Mouse (Mus musculus) midbrain, embryonic 14.5 days (tissue): ENCODE results near the gene Lmod3. TPM values are rescaled to one million over a fixed set of nuclear protein-coding genes. Genes with fewer than 3 reads are reported as not detected.
"Not testable (repeated sequence)": the region's sequence is repeated elsewhere in the genome, so short reads cannot be mapped to it uniquely, and the experiment has no call there.

Experiments used
- ATAC-seq: fragments of 200-750 bp; cut with Nextera tagmentation; 2 replicates; pipeline ENCODE4 v1.8.0; 2017; ENCODE audit warnings: moderate number of reproducible peaks, moderate library complexity; ENCODE audit not compliant: low FRiP score, low TSS enrichment
- DNase-seq: peaks from one replicate; pipeline ENCODE4 v3.0.0-alpha.2; 2015
- H3K27ac ChIP-seq: fragments of 300-500 bp; sonication (generic); replicated peaks from 2 replicates; pipeline ENCODE4 v1.5.1; 2014; ENCODE audit warnings: mild to moderate bottlenecking, low read depth, low read length, moderate library complexity
- H3K27me3 ChIP-seq: fragments of 300-500 bp; sonication (generic); 2 replicates; pipeline ENCODE4 v1.6.1; 2014; ENCODE audit warnings: low read length, control low read depth, mixed read lengths; ENCODE audit not compliant: control insufficient read depth, insufficient read depth
- H3K36me3 ChIP-seq: fragments of 300-500 bp; sonication (generic); 2 replicates; pipeline ENCODE4 v1.6.1; 2014; ENCODE audit warnings: low read length, control low read depth; ENCODE audit not compliant: control insufficient read depth, insufficient read depth
- H3K4me1 ChIP-seq: fragments of 300-500 bp; sonication (generic); 2 replicates; pipeline ENCODE4 v1.6.1; 2014; ENCODE audit warnings: mild to moderate bottlenecking, antibody characterized with exemption, low read length, control low read depth; ENCODE audit not compliant: control insufficient read depth, insufficient read depth
- H3K4me2 ChIP-seq: fragments of 300-500 bp; sonication (generic); 2 replicates; pipeline ENCODE4 v1.6.1; 2014; ENCODE audit warnings: mild to moderate bottlenecking, low read length, moderate library complexity
- H3K4me3 ChIP-seq: fragments of 300-500 bp; sonication (generic); replicated peaks from 2 replicates; pipeline ENCODE4 v1.5.1; 2014; ENCODE audit warnings: low read depth, low read length
- H3K9ac ChIP-seq: fragments of 300-500 bp; sonication (generic); replicated peaks from 2 replicates; pipeline ENCODE4 v1.6.1; 2014; ENCODE audit warnings: mild to moderate bottlenecking, low read length, moderate library complexity
- H3K9me3 ChIP-seq: fragments of 300-500 bp; sonication (generic); 2 replicates; pipeline ENCODE4 v1.6.1; 2016; ENCODE audit warnings: low read length, control low read depth, mixed read lengths; ENCODE audit not compliant: control insufficient read depth
- WGBS: fragments of 180-500 bp; shearing (Covaris S2); extraction: QIAGEN DNeasy Blood & Tissue Kit; methylation state at CpG from one replicate; pipeline ENCODE4 v1.1.7; 2014; 5-methylcytosine and 5-hydroxymethylcytosine counted together
- polyA plus RNA-seq: library from polyadenylated mRNA; unstranded; fragments of >200 nt; fragmentation: Nextera tagmentation; extraction: Ambion mirVana; gene quantifications from 2 replicates; pipeline ENCODE4 v1.2.1, GENCODE M21; 2014

Gene Lmod3
- polyA plus RNA-seq, 1 experiment from 2014 or later = not detected

DNA sequence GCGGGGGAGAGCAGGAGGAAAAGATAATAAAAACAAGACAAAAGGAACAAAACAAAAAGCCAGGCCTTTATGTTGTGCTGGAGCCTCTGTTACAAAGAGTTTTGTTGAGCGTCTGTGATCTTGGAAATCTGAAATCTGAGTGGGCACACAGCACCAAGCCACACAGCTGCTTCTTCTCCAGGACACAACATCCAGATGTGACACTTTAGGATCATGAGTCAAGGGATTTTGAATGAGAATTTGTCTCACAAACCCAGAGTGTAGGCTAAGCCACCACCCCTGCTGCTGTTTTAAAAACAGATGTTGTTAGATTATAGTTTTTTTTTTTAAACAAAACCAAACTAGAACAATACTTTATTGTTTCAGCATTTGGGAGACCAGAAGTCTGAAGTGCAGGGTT, 19.8 kb upstream of the Lmod3 start:
- H3K27me3 ChIP-seq = no peaks in the 10 kb centered on the region
- no peaks in the 10 kb centered on the region for H3K4me1 ChIP-seq
- H3K9me3 ChIP-seq = no peaks in the 10 kb centered on the region
- no peak overlapping the region for H3K4me2 ChIP-seq
- ATAC-seq (no peak), DNase-seq (no peak)
- no peaks in the 10 kb centered on the region for H3K36me3 ChIP-seq
- H3K4me3 ChIP-seq = no peak overlapping the region
- H3K27ac ChIP-seq = no peak overlapping the region
- H3K9ac ChIP-seq = no peak overlapping the region
- 55% methylated on average over 2 of the region's 2 CpGs for WGBS

- ATAC-seq (no peak), DNase-seq (no peak)
- H3K9me3 ChIP-seq = no peaks in the 10 kb centered on the region
- H3K4me1 ChIP-seq = no peaks in the 10 kb centered on the region
- no peaks in the 10 kb centered on the region for H3K27me3 ChIP-seq
- WGBS = 78% methylated on average over 11 of the region's 11 CpGs
- H3K27ac ChIP-seq = no peak overlapping the region
- H3K9ac ChIP-seq = no peak overlapping the region
- no peak overlapping the region for H3K4me3 ChIP-seq
- no peaks in the 10 kb centered on the region for H3K36me3 ChIP-seq
- H3K4me2 ChIP-seq = no peak overlapping the region
These were observed 17.0 kb upstream of the Lmod3 start for GRCm38 (mm10) chr6:97269596-97269995.

- H3K9me3 ChIP-seq = no peaks in the 10 kb centered on the region
- no peak overlapping the region for H3K4me2 ChIP-seq
- ATAC-seq (no peak), DNase-seq (no peak)
- no peak overlapping the region for H3K4me3 ChIP-seq
- 90% methylated on average over 2 of the region's 2 CpGs for WGBS
- H3K27ac ChIP-seq = no peak overlapping the region
- H3K27me3 ChIP-seq = no peaks in the 10 kb centered on the region
- no peaks in the 10 kb centered on the region for H3K36me3 ChIP-seq
- H3K9ac ChIP-seq = no peak overlapping the region
- H3K4me1 ChIP-seq = no peaks in the 10 kb centered on the region
These were observed 14.6 kb upstream of the Lmod3 start for GRCm38 (mm10) chr6:97267132-97267531.

GRCm38 (mm10) chr6:97266661-97267060, 14.1 kb upstream of the Lmod3 start:
- H3K9ac ChIP-seq = no peak overlapping the region
- no peak overlapping the region for H3K4me2 ChIP-seq
- H3K9me3 ChIP-seq = no peaks in the 10 kb centered on the region
- no peak overlapping the region for H3K27ac ChIP-seq
- DNase-seq = no peak
- H3K4me1 ChIP-seq = no peaks in the 10 kb centered on the region
- no peaks in the 10 kb centered on the region for H3K27me3 ChIP-seq
- H3K4me3 ChIP-seq = no peak overlapping the region
- ATAC-seq = no peak
- H3K36me3 ChIP-seq = no peaks in the 10 kb centered on the region
- 86% methylated on average over 4 of the region's 4 CpGs for WGBS

GRCm38 (mm10) chr6:97265705-97266104, 13.1 kb upstream of the Lmod3 start:
- ATAC-seq = no peak
- Histone ChIP-seq H3K4me1 (no peaks in the 10 kb centered on the region), H3K27ac (no peak overlapping the region), H3K36me3 (no peaks in the 10 kb centered on the region), H3K9me3 (no peaks in the 10 kb centered on the region), H3K9ac (no peak overlapping the region), H3K27me3 (no peaks in the 10 kb centered on the region), H3K4me2 (no peak overlapping the region), H3K4me3 (no peak overlapping the region)
- no peak for DNase-seq
- WGBS = 71% methylated on average over 3 of the region's 3 CpGs

DNA sequence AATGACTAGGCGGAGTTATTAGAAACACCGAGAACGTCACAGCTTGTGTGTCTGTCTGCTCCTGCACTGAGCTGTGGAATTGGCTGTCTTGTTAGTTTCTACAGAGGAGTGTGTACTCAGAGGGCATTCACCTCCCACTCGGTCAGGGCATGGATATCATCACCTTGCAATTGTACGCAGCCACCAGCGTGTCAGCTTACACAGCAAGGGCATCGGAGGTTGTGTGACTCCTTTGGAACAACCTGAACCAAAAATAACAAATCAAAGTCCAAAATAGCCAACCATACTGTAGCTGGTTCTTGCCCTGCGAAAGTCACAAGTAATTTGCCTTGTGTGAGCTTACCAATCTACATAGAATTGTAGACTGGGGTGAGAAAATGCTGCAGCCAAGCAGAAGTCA, 12.7 kb upstream of the Lmod3 start:
- Histone ChIP-seq H3K36me3 (no peaks in the 10 kb centered on the region), H3K27me3 (no peaks in the 10 kb centered on the region), H3K9ac (no peak overlapping the region), H3K9me3 (no peaks in the 10 kb centered on the region), H3K4me2 (no peak overlapping the region), H3K4me3 (no peak overlapping the region), H3K4me1 (no peaks in the 10 kb centered on the region), H3K27ac (no peak overlapping the region)
- no peak for DNase-seq
- ATAC-seq = no peak
- WGBS = 88% methylated on average over 8 of the region's 8 CpGs

- H3K9ac ChIP-seq, H3K36me3 ChIP-seq, H3K9me3 ChIP-seq, DNase-seq, H3K27me3 ChIP-seq, H3K27ac ChIP-seq, H3K4me3 ChIP-seq, ATAC-seq, H3K4me1 ChIP-seq, H3K4me2 ChIP-seq: not testable (repeated sequence)
These were observed 11.2 kb upstream of the Lmod3 start for GRCm38 (mm10) chr6:97263750-97264149.

- H3K36me3 ChIP-seq = no peaks in the 10 kb centered on the region
- H3K27ac ChIP-seq = no peak overlapping the region
- H3K9ac ChIP-seq = no peak overlapping the region
- H3K4me3 ChIP-seq = no peak overlapping the region
- ATAC-seq (no peak), DNase-seq (no peak)
- 68% methylated on average over 4 of the region's 4 CpGs for WGBS
- H3K9me3 ChIP-seq = no peaks in the 10 kb centered on the region
- H3K4me1 ChIP-seq = no peaks in the 10 kb centered on the region
- no peak overlapping the region for H3K4me2 ChIP-seq
- no peaks in the 10 kb centered on the region for H3K27me3 ChIP-seq
These were observed 9.7 kb upstream of the Lmod3 start for GRCm38 (mm10) chr6:97262229-97262628.

- H3K36me3 ChIP-seq, H3K9me3 ChIP-seq, ATAC-seq, H3K9ac ChIP-seq, DNase-seq, H3K4me1 ChIP-seq, H3K4me2 ChIP-seq, H3K27me3 ChIP-seq, H3K4me3 ChIP-seq, H3K27ac ChIP-seq: not testable (repeated sequence)
- WGBS = 95% methylated on average over 2 of the region's 2 CpGs
These were observed 7.4 kb upstream of the Lmod3 start for GRCm38 (mm10) chr6:97259926-97260325.
